8 mouse cellular contexts compared by ENCODE assay signal in genomic region chr14:25609355-25609754, GRCm38 (mm10).
A peak's percentile ranks its signal among the peaks of the same experiment; 100 is the strongest.
DNase-seq lines count a peak whose midpoint lies in the region; ATAC-seq and TF ChIP-seq lines count a peak whose summit lies in the region.

No protein-coding gene starts in this region.

- 65% methylated on average over 7 of the region's 7 CpGs for WGBS in kidney, adult 2 months
- WGBS in heart, embryonic 16.5 days: 58% methylated on average over 7 of the region's 7 CpGs
- WGBS in midbrain, embryonic 13.5 days: 68% methylated on average over 7 of the region's 7 CpGs

- no peaks in the 10 kb centered on the region for H3K9me3 ChIP-seq in heart, embryonic 16.5 days (replicated peaks; ENCODE audit: control insufficient read depth, low read length)
- H3K9me3 ChIP-seq in midbrain, embryonic 13.5 days: no peaks in the 10 kb centered on the region

- no peak for ATAC-seq in heart, embryonic 16.5 days (replicated peaks; ENCODE audit: extremely low read depth, insufficient read depth, low FRiP score)
- ATAC-seq in midbrain, embryonic 13.5 days: no peak

- peak overlapping the region; percentile 45 for H3K4me2 ChIP-seq in heart, embryonic 16.5 days (ENCODE audit: low read depth, low read length)
- peak overlapping the region; percentile 92 for H3K4me2 ChIP-seq in midbrain, embryonic 13.5 days (replicated peaks)

- no peaks in the 10 kb centered on the region for H3K27me3 ChIP-seq in kidney, adult 2 months (replicated peaks; ENCODE audit: control insufficient read depth, insufficient read depth, low read length)
- H3K27me3 ChIP-seq in heart, embryonic 16.5 days (ENCODE audit: control insufficient read depth, insufficient read depth, low read length): no peaks in the 10 kb centered on the region
- no peaks in the 10 kb centered on the region for H3K27me3 ChIP-seq in midbrain, embryonic 13.5 days

- no peak overlapping the region for H3K27ac ChIP-seq in kidney, adult 2 months (ENCODE audit: insufficient read depth, low read depth, low read length)
- H3K27ac ChIP-seq in heart, embryonic 16.5 days (ENCODE audit: low read length): peak overlapping the region; percentile 17; the same call in 1 of the 2 replicates
- peak overlapping the region; percentile 81 for H3K27ac ChIP-seq in midbrain, embryonic 13.5 days

- peak overlapping the region; percentile 20; the same call in 1 of the 2 replicates for H3K9ac ChIP-seq in heart, embryonic 16.5 days (ENCODE audit: low read length)
- peak overlapping the region; percentile 66 for H3K9ac ChIP-seq in midbrain, embryonic 13.5 days (replicated peaks)

- no peak for TF ChIP-seq CTCF in kidney, adult 2 months (conservative IDR thresholded peaks at IDR 0.05; ENCODE audit: insufficient read depth, insufficient read length, low read depth, low read length)

- H3K4me1 ChIP-seq in kidney, adult 2 months (ENCODE audit: control insufficient read depth, insufficient read depth, low read length): peaks cover 35% of the 10 kb centered on the region
- peaks cover 67% of the 10 kb centered on the region for H3K4me1 ChIP-seq in heart, embryonic 16.5 days (ENCODE audit: control insufficient read depth, insufficient read depth, low read length)
- H3K4me1 ChIP-seq in midbrain, embryonic 13.5 days (replicated peaks): peaks cover 88% of the 10 kb centered on the region

- DNase-seq in kidney, adult 2 months: peak; percentile 61
- DNase-seq in kidney, adult 18-20 months: no peak
- DNase-seq in CD8-positive naive resting alpha-beta T cell, adult 2 months (ENCODE audit: low read depth in 2 of 2, low spot score in 2 of 2): peak; percentile 22 to 35
- no peak for DNase-seq in gastrocnemius, adult 18-20 months (ENCODE audit: low spot score)
- DNase-seq in layer of hippocampus, adult 9-10 months (ENCODE audit: low spot score): no peak
- no peak for DNase-seq in layer of hippocampus, postnatal 10 days (ENCODE audit: low spot score in 2 of 2)

- no peak overlapping the region for H3K4me3 ChIP-seq in kidney, adult 2 months (ENCODE audit: insufficient read depth, low read depth, low read length)
- peak overlapping the region; percentile 6; the same call in 1 of the 2 replicates for H3K4me3 ChIP-seq in heart, embryonic 16.5 days (ENCODE audit: low read length)
- peak overlapping the region; percentile 81 for H3K4me3 ChIP-seq in midbrain, embryonic 13.5 days (replicated peaks)

- no peak for TF ChIP-seq POLR2A in kidney, adult 2 months (IDR thresholded peaks at IDR 0.05; ENCODE audit: low read depth, low read length)

- H3K36me3 ChIP-seq in kidney, adult 2 months (ENCODE audit: control insufficient read depth, insufficient read depth, low read length): no peaks in the 10 kb centered on the region
- H3K36me3 ChIP-seq in heart, embryonic 16.5 days (ENCODE audit: control insufficient read depth, insufficient read depth): no peaks in the 10 kb centered on the region
- no peaks in the 10 kb centered on the region for H3K36me3 ChIP-seq in midbrain, embryonic 13.5 days

Comparison
In these comparisons a context has a peak if more than half of its experiments do, and no peak if none do; other contexts are left out.
1. DNase-seq: peak in kidney, adult 2 months (single experiment) and CD8-positive naive resting alpha-beta T cell, adult 2 months (2 of 2); none in kidney, adult 18-20 months (single experiment), gastrocnemius, adult 18-20 months (single experiment), layer of hippocampus, adult 9-10 months (single experiment) and layer of hippocampus, postnatal 10 days (0 of 2).